Comparison of ENCODE assay signal across 8 mouse cellular contexts in genomic region chr5:137787151-137787928, GRCm38 (mm10). TPM values are rescaled to one million over a fixed set of nuclear protein-coding genes. Genes with fewer than 3 reads are reported as not detected.
DNase-seq lines count a peak whose midpoint lies in the region; ATAC-seq lines count a peak whose summit lies in the region.

Gene Mepce (minus strand): TSS chr5:137787655.
Gene Zcwpw1 (plus strand): TSS chr5:137787798.

- peak within 1 kb of the TSS; percentile 90 for H3K4me3 ChIP-seq in hindbrain, embryonic 12.5 days

- peaks cover 3% of the 10 kb centered on the region; the same call in 1 of the 2 replicates for H3K27me3 ChIP-seq in hindbrain, embryonic 12.5 days

- peaks cover 20% of the 10 kb centered on the region for H3K36me3 ChIP-seq in hindbrain, embryonic 12.5 days

- peak; percentile 94 for DNase-seq in Muller cell, postnatal 12 days (ENCODE audit: inconsistent ontology term)
- peak; percentile 97 for DNase-seq in cerebellum, adult 9-11 months
- DNase-seq in frontal cortex, adult 2 months (ENCODE audit: extremely low spot score in 1 of 2, low spot score in 1 of 2) = peak; percentile 90 to 98
- DNase-seq in layer of hippocampus, postnatal 14 days (ENCODE audit: low spot score in 2 of 2) = peak; percentile 97
- DNase-seq in lung, postnatal 14 days = peak; percentile 96
- DNase-seq in retina, adult 2 months (ENCODE audit: low read depth, low spot score) = peak; percentile 96
- peak; percentile 95 to 97 for DNase-seq in thymus, postnatal 36 days

- H3K4me1 ChIP-seq in hindbrain, embryonic 12.5 days = peaks cover 35% of the 10 kb centered on the region

- H3K4me2 ChIP-seq in hindbrain, embryonic 12.5 days (replicated peaks) = peak within 1 kb of the TSS; percentile 78

- H3K9ac ChIP-seq in hindbrain, embryonic 12.5 days = peak within 1 kb of the TSS; percentile 97

- H3K27ac ChIP-seq in hindbrain, embryonic 12.5 days = peak within 1 kb of the TSS; percentile 99

- under 1% methylated on average over 48 of the region's 48 CpGs for WGBS in hindbrain, embryonic 12.5 days

- H3K9me3 ChIP-seq in hindbrain, embryonic 12.5 days (replicated peaks) = no peaks in the 10 kb centered on the region

- ATAC-seq in hindbrain, embryonic 12.5 days (ENCODE audit: low FRiP score) = peak; percentile 79

RNA-seq across cellular contexts. Expression of gene Mepce, which starts in this region (rescaled TPM):
- 39.1 and 42.6 TPM in 2 replicates for polyA plus RNA-seq in frontal cortex, adult 2 months (2012; rRNA removed)
- polyA plus RNA-seq in hindbrain, embryonic 12.5 days (2016; fragmentation: Nextera tagmentation; extraction: Ambion mirVana) = 11.0 and 14.8 TPM in 2 replicates
- total RNA-seq in layer of hippocampus, postnatal 14 days (2021) = 10 to 100 TPM; 33.4 to 42.0 TPM

RNA-seq across cellular contexts. Expression of gene Zcwpw1, which starts in this region (rescaled TPM):
- polyA plus RNA-seq in frontal cortex, adult 2 months (2012; rRNA removed) = 14.1 and 15.3 TPM in 2 replicates
- 19.5 and 20.1 TPM in 2 replicates for polyA plus RNA-seq in hindbrain, embryonic 12.5 days (2016; fragmentation: Nextera tagmentation; extraction: Ambion mirVana)
- 1 to 10 TPM; 5.0 to 5.7 TPM for total RNA-seq in layer of hippocampus, postnatal 14 days (2021)

Comparison
In these comparisons a context has a peak if more than half of its experiments do, and no peak if none do; other contexts are left out.
1. Peak in every context shown above with its lines: DNase-seq, ATAC-seq, H3K4me3 ChIP-seq and H3K27ac ChIP-seq.